Mouse (Mus musculus) activated CD4-positive, CD25-positive, alpha-beta regulatory T cell, adult 4 months (primary cell): ENCODE results near the gene D930048N14Rik. TPM values are rescaled to one million over a fixed set of nuclear protein-coding genes. Genes with fewer than 3 reads are reported as not detected.
"Not testable (repeated sequence)": the region's sequence is repeated elsewhere in the genome, so short reads cannot be mapped to it uniquely, and the experiment has no call there.

Experiments used
- ATAC-seq: one replicate; pipeline ENCODE4 v1.8.0; 2017
- polyA plus RNA-seq, 2 experiments: library from polyadenylated mRNA; unstranded; fragments of 100-300 nt; shearing (Covaris generic); gene quantifications; one replicate each; pipeline ENCODE4 v1.2.1; 2017

Gene D930048N14Rik
- polyA plus RNA-seq, 2 experiments from 2014 or later: 0.60 to 1.1 TPM

- no peak for ATAC-seq
Observed at GRCm38 (mm10) chr11:51629651-51630314, 21.0 kb upstream of the D930048N14Rik start.

DNA sequence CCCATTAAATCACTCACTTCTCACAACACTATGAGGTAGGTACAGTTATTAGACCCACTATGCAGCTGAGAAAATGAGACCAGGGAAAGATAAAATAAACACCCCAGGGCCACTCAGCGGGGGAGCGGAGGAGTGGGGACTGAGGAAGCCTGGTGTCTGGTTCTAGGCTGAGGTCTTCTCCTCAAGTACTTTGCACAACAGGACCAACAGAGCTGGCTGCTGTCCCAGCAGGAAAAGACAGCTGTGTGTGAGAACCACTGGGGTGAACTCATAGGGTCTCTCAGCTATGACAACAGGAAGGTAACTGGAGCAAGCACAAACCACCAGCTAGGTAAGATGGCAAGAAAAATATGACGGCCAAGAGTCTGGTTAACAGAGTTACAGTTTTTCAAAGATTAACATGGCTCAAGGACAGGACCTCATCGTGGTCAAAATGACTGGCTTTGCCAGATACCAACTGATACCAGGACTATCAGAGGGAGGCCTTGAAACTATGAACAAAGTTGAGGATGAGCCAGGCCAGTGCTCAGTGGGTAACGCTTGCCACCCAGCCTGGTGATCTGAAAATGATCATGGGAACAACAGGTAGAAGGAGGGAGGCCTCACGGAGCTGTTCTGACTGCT lies 18.5 kb upstream of the D930048N14Rik start:
- no peak for ATAC-seq

DNA sequence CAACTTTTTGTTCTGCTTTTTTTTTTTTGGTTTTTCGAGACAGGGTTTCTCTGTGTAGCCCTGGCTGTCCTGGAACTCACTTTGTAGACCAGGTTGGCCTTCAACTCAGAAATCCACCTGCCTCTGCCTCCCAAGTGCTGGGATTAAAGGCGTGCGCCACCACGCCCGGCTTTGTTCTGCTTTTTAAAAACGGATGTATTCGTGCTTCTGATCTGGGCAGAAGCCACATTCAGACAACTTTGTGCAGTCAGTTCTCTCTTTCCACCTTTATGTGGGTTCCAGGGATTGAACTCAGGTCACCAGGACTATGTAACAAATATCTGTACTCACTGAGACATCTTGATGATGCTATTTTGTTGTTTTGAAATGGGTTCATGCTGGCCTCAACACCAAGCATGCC lies 17.6 kb upstream of the D930048N14Rik start:
- ATAC-seq: not testable (repeated sequence)

- ATAC-seq: no peak
Observed at GRCm38 (mm10) chr11:51633721-51634120, 17.0 kb upstream of the D930048N14Rik start.

- ATAC-seq: no peak
Observed at GRCm38 (mm10) chr11:51635127-51635524, 15.6 kb upstream of the D930048N14Rik start.

GRCm38 (mm10) chr11:51635525-51636322 lies 15.0 kb upstream of the D930048N14Rik start, which contains the start of gene Rmnd5b:
Gene Rmnd5b, minus strand, starts transcription at chr11:51635896.
- ATAC-seq: peak; percentile 84

GRCm38 (mm10) chr11:51636323-51636684 lies 14.4 kb upstream of the D930048N14Rik start:
- ATAC-seq: peak; percentile 33

DNA sequence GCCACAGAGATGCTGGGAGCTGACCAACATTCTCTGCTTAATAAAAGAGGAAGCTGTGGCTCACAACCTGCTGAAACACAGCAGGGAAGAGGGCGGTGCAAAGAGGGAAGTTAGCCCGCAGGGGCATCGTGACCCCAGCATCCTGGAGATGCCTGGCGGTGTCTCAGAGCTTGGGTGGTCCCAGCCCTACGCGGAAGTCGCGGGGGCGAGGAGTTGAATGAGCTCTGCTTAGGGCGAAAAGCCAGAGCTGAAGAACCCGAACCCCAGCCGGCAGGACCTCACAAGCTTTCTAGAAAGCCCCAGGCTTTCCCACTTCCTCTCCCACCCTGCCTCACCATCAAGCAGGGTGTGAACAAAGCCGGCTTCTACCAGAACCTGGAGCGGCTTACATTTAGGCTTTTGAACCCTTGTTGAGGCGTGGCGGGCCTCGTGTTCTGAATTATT lies 12.8 kb upstream of the D930048N14Rik start:
- ATAC-seq: no peak

- ATAC-seq: no peak
Observed at GRCm38 (mm10) chr11:51638497-51638896, 12.3 kb upstream of the D930048N14Rik start.

DNA sequence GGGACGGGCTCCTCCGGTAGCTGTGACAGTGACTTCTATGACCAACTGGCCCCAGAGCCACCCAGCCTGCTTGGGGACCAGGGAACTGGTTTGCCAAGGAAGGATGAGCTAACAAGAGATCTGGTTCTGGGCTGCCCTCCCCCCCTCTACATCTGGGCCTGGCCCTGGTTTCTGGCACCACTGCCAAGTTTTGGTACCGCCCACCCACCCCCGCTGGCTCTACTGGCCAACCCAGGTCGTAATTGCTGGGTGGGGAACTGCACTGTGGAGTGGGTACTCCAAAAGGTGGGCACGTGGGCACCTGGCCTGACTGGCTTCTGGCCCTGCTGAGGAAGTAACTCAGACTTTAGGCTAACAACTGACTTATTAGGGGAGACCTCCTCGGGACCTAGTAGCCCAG lies 10.0 kb upstream of the D930048N14Rik start:
- ATAC-seq: no peak

- no peak for ATAC-seq
Observed at GRCm38 (mm10) chr11:51643202-51643601, 7.6 kb upstream of the D930048N14Rik start.

DNA sequence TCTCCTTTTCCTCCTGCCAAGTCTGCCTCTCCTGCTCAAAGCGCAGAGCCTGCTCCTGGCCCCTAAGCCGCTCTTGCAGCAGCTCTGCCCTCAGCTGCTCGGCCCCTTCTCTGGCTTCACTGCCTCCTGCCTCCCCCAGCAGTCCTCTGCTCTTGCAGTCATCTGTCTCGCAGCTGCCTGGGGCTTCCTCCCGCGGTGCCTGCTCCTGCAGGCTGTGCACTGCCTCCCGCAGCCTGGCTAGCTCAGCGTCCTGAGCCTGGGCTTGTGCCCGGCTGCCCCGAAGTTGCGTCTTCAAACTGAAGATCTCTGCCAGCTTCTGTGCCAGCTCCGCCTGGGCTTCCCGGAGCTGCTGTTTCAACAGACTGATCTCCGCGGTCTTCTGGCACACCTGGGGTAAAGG lies 7.0 kb upstream of the D930048N14Rik start:
- no peak for ATAC-seq

- ATAC-seq: no peak
Observed at GRCm38 (mm10) chr11:51644217-51644616, 6.5 kb upstream of the D930048N14Rik start.

GRCm38 (mm10) chr11:51645293-51645692 lies 5.5 kb upstream of the D930048N14Rik start:
- no peak for ATAC-seq

DNA sequence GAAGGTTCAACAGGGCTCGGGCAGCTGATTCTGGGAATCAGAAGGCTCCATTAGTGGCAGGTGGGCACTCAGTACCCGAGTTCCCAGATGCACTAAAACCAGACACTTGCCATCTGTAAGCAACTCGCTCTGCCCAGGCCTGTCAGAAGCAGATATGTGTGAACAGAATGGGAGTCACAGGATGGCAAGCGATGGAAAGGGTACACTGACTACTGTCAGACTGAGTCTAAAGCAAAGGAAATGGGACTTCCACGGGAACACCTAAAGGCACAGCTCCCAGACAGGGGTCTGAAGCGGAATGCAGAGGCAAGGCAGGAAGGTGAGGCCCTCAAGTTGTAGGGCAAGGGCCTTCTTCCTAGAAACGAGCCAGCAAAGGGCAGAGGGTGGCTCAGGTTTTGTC lies 4.5 kb upstream of the D930048N14Rik start:
- no peak for ATAC-seq

DNA sequence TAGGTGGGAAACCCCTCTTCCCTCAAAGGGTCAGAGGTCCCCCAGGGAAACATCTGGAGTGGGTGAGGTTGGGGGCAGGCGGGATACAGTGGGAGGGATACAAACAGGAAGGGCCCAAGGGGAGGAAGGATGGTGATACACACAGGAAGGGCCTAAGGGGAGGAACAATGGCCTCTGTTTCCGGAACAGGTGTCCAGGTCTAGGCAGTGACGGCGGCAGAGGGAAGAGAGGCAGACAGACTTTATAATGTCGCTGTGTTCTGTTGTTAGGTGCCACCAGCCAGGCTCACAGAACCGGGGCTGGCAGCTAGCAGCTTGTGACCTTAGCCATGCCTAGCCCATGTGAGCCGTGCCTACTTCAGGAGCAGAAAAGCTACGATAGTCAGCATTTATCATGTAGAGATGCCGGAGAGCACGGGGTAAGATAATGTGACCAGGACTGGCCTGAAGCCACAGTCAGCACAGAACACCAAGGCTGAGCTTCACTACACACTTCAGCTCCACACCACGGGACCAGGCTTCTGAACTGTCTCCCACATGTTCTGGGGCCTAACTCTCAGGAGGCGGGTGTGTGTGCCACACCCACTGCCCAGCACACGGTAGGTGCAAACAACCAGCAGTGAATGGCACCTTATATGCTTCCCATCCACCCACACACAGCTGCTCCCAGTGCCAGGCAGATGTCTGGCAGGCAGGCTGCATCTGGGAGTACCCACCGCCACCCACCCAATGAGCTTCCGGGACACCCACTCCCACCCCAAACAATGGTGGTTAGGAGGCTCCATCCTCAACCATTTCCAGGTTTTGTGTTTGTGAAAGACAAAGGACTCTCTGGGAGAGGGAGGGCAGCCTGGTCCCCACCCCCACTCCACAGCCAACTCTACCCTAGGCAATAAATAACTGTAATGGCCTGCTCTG lies 3.7 kb upstream of the D930048N14Rik start:
- ATAC-seq: no peak

GRCm38 (mm10) chr11:51648566-51648965 lies 2.2 kb upstream of the D930048N14Rik start:
- ATAC-seq: no peak

GRCm38 (mm10) chr11:51649111-51649888 lies 1.5 kb upstream of the D930048N14Rik start:
- ATAC-seq: no peak

GRCm38 (mm10) chr11:51649889-51650199 lies 910 bp upstream of the D930048N14Rik start:
- ATAC-seq: peak; percentile 41

- ATAC-seq: peak; percentile 7
Observed at GRCm38 (mm10) chr11:51650261-51650660, 493 bp upstream of the D930048N14Rik start.

- ATAC-seq: no peak
Observed at GRCm38 (mm10) chr11:51652889-51653418, 2.2 kb downstream of the D930048N14Rik start.
